Mouse (Mus musculus) kidney, adult 2 months (tissue): ENCODE data around the gene A2m. TPM values are rescaled to one million over a fixed set of nuclear protein-coding genes. Genes with fewer than 3 reads are reported as not detected.
A peak's percentile ranks its signal among the peaks of the same experiment; 100 is the strongest.

Source experiments
- DNase-seq: peaks from one replicate; pipeline ENCODE4 v3.0.0; 2021
- H3K27ac ChIP-seq: fragments of 200-500 bp; 2 replicates; pipeline ENCODE4 v1.5.1; 2012; ENCODE audit warnings: low read depth, low read length, control low read depth, inconsistent platforms; ENCODE audit not compliant: insufficient read depth
- H3K27me3 ChIP-seq: fragments of 200-500 bp; replicated peaks from 2 replicates; pipeline ENCODE4 v1.6.1; 2012; ENCODE audit warnings: mild to moderate bottlenecking, moderate library complexity, low read length, inconsistent platforms; ENCODE audit not compliant: control insufficient read depth, insufficient read depth
- H3K36me3 ChIP-seq: fragments of 200-500 bp; 2 replicates; pipeline ENCODE4 v1.6.1; 2012; ENCODE audit warnings: mild to moderate bottlenecking, moderate library complexity, low read length, inconsistent platforms; ENCODE audit not compliant: control insufficient read depth, insufficient read depth
- H3K4me1 ChIP-seq: fragments of 200-500 bp; 2 replicates; pipeline ENCODE4 v1.6.1; 2011; ENCODE audit warnings: low read length; ENCODE audit not compliant: control insufficient read depth, insufficient read depth
- H3K4me3 ChIP-seq: fragments of 200-500 bp; 2 replicates; pipeline ENCODE4 v1.5.1; 2011; ENCODE audit warnings: mild to moderate bottlenecking, low read depth, low read length, control low read depth; ENCODE audit not compliant: insufficient read depth
- CTCF ChIP-seq: fragments of 200-500 bp; conservative IDR thresholded peaks from 2 replicates; pipeline ENCODE4 v1.5.1; 2011; ENCODE audit warnings: low read depth, mild to moderate bottlenecking, control low read depth, low read length, moderate library complexity, mixed read lengths; ENCODE audit not compliant: insufficient read depth, insufficient read length
- POLR2A ChIP-seq: fragments of 200-500 bp; IDR thresholded peaks from one replicate; pipeline ENCODE4 v1.6.1; 2011; ENCODE audit warnings: low read depth, low read length, control low read depth
- WGBS: fragments of 180-500 bp; shearing (Covaris S2); methylation state at CpG from one replicate; pipeline ENCODE4 v1.1.7; 2018; 5-methylcytosine and 5-hydroxymethylcytosine counted together
- polyA plus RNA-seq: library from polyadenylated mRNA; depleted of rRNA; stranded (reverse); fragments of >200 nt; gene quantifications from 2 replicates; pipeline ENCODE4 v1.2.3, GENCODE M21; 2012; rRNA removed

The A2m gene
- 0.17 and 0.38 TPM in 2 replicates for polyA plus RNA-seq

DNA sequence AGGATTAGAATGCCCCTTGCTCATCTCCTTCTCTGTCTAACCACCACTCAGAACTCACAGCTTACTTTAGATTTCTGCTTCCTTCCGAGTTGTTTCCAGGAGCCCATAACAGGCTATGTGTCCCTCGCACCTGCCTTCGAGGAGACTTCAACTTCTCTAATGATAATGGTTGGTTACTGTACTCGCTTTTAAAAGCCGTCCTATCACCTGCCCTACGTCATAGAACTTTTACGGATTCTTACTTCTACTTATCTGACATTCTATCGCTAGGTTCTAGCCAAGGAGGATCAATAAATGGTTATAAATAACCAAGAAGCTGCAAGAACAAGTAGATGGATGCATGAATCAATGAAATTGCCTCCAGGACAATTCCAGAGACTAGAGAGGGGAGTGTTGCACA, at the start of gene A2m:
Gene A2m, plus strand, starts transcription at position 301 of the 400 bp plus-strand sequence.
- DNase-seq, result no peak
- Histone ChIP-seq H3K27me3 (no peaks in the 10 kb centered on the region), H3K36me3 (no peaks in the 10 kb centered on the region), H3K4me3 (no peak within 1 kb of the TSS), H3K4me1 (no peaks in the 10 kb centered on the region), H3K27ac (no peak within 1 kb of the TSS)
- WGBS, result 87% methylated on average over 8 of the region's 8 CpGs
- TF ChIP-seq CTCF, result no peak
- no peak for TF ChIP-seq POLR2A

DNA sequence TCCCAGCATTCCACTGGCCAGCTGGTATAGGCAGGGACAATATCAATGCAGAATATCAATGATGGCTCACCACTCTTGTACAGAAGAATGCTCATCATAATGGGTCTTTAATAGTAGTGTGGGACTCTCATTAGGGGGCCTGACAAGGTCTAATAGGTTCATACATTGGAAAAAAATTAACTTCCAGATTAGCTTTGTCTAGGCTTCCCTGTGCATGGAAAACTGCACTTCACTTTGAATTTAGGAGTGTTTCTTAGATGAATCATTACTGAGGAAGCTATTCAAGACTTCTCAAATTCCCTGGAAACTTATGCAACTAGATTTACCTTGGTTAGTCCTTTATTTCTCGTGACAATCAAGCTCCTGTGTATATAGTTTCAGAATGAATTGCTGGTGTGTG, 45.0 kb upstream of the A2m start:
- DNase-seq, result no peak
- WGBS, result 18% methylated on average over 1 of the region's 1 CpGs
- TF ChIP-seq CTCF (no peak), POLR2A (no peak)
- H3K4me1 ChIP-seq, result no peaks in the 10 kb centered on the region
- H3K27ac ChIP-seq, result no peak overlapping the region
- H3K4me3 ChIP-seq, result no peak overlapping the region
- no peaks in the 10 kb centered on the region for H3K36me3 ChIP-seq
- no peaks in the 10 kb centered on the region for H3K27me3 ChIP-seq

DNA sequence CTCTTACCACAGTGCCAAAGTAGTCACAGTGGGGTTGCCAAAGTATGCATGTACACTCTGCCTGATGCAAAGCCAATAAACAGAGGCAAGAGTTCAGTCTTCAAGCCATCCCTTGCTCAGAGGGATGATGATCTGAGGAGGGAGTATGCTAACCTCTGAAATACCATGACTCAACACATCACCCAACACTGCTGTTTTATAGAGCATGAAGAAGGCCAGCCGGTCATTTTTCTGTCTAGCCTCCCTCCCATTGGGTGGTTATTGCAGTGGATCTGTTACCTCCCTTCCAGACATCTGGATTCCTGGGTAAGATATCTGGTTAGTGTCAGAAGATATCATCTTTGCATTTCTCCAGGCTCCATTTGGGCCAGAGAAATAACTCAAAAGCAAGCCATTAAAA, 34.2 kb upstream of the A2m start:
- Histone ChIP-seq H3K4me1 (no peaks in the 10 kb centered on the region), H3K36me3 (no peaks in the 10 kb centered on the region), H3K27me3 (no peaks in the 10 kb centered on the region), H3K27ac (no peak overlapping the region), H3K4me3 (no peak overlapping the region)
- no peak for DNase-seq
- TF ChIP-seq POLR2A, result no peak
- no peak for TF ChIP-seq CTCF
- WGBS, result 36% methylated on average over 1 of the region's 1 CpGs

DNA sequence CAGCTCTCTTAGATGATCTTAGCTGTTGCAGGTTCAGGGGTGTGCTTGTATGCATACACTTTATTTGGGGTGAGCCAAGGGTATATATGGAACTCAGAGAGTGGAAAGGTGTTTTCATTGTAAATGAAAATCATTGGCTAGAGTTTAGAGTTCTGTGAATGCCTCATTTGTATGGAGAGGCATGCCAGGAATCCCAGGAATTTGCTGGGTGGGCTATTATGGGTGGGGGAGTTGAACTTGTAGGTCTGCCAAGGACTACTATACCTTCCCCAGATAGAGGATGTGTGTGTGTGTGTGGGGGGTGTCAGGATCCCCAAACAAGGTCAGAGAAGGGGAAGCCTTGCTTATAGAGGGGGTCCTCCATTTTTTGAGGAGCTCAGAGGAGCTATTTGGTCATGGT, 27.3 kb upstream of the A2m start:
- Histone ChIP-seq H3K4me1 (no peaks in the 10 kb centered on the region), H3K36me3 (no peaks in the 10 kb centered on the region), H3K4me3 (no peak overlapping the region), H3K27ac (no peak overlapping the region), H3K27me3 (no peaks in the 10 kb centered on the region)
- no peak for TF ChIP-seq POLR2A
- no peak for TF ChIP-seq CTCF
- DNase-seq, result no peak

DNA sequence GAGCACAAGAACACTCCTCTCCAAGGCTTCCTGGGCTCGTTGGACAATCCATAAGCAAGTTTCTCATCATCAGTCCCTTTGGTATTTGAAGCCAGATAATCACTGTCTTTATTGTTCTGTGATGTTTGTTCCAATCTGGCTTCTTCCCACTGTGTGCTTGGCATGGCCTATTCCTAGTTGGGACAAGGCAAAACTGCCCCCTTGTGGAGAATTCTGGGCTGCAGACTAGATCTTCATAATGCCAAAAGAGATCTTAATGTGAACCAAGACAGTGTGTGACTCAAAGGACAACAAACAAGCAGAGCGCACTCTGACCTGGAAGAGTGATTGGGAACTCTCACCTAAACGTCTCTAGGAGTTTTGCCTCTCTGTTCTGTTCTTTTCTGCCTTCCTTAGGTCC, 23.4 kb upstream of the A2m start:
- 44% methylated on average over 3 of the region's 3 CpGs for WGBS
- DNase-seq, result peak; percentile 24

DNA sequence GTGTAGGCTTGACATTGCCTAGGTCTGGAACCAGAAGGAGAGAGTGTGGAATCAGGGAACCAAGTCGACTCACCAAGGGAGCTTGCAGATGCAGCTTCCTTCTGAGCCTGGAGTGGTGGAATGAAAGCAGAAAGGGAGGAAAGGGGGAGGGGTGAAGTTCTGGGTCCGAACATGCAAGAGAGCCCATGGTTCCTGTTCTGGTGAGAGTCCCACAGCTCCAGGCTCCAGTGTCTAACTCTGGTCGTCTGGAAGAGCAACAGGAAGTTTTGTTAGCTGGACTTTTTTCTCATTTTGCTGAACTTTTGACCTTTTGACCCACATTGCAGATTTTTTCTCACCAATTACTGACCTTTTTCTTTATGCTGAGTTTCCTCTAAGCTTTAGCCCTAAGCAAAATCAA, 17.7 kb upstream of the A2m start:
- DNase-seq, result no peak
- no peaks in the 10 kb centered on the region for H3K4me1 ChIP-seq
- no peaks in the 10 kb centered on the region for H3K36me3 ChIP-seq
- no peaks in the 10 kb centered on the region for H3K27me3 ChIP-seq
- 18% methylated on average over 3 of the region's 3 CpGs for WGBS
- TF ChIP-seq POLR2A (no peak), CTCF (no peak)
- H3K4me3 ChIP-seq, result no peak overlapping the region
- H3K27ac ChIP-seq, result no peak overlapping the region

More for the DNA sequence above, 23.4 kb upstream of the A2m start:
- Histone ChIP-seq H3K27me3 (no peaks in the 10 kb centered on the region), H3K36me3 (no peaks in the 10 kb centered on the region), H3K4me3 (no peak overlapping the region), H3K27ac (no peak overlapping the region), H3K4me1 (no peaks in the 10 kb centered on the region)
- TF ChIP-seq CTCF (peak; percentile 47), POLR2A (no peak)

DNA sequence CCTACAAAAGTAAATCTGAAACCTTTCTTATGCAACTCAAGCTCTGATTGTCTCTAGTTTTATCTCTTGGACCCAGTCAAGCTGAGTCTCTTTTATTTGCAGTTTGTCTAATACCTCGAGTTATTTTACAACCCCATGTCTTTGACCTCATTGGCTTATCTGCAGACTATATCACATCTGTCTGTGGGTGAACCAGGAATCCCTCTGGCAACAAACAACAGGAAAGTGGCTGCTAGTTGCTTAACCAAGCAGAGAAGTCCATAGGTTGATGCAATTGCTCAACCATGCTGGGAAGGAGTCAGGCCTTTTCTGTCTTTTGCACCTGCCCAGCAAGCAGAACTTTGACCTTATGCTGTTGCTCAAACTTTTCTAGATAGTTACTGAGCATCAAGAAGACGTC, 12.7 kb upstream of the A2m start:
- peak; percentile 5 for DNase-seq
- H3K27ac ChIP-seq, result no peak overlapping the region

DNA sequence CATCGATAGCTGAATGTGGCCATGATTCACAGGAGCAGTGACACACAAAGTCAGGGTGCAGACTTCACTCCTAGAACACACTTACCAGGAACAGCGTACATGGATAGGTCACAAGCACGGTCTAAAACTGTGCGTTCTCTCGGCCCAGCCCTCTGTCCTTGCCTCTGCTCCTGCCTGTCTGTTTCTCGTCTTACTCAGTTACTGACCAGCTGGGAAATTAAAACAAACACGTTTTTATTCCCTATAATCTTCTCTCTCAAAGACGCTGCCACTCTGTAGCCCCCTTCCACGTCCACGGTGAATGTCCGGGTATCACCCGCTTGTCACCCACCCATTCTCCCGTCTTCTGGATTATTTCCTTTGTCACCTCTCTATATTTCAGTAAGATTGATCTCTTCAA, 656 bp upstream of the A2m start:
- H3K27ac ChIP-seq, result no peak overlapping the region
- H3K36me3 ChIP-seq, result no peaks in the 10 kb centered on the region
- H3K4me3 ChIP-seq, result no peak overlapping the region
- H3K4me1 ChIP-seq, result no peaks in the 10 kb centered on the region
- no peak for DNase-seq
- WGBS, result 50% methylated on average over 13 of the region's 13 CpGs
- H3K27me3 ChIP-seq, result no peaks in the 10 kb centered on the region
- no peak for TF ChIP-seq POLR2A
- TF ChIP-seq CTCF, result no peak

More for the DNA sequence above, 12.7 kb upstream of the A2m start:
- no peak for TF ChIP-seq CTCF
- TF ChIP-seq POLR2A, result no peak
- Histone ChIP-seq H3K27me3 (no peaks in the 10 kb centered on the region), H3K4me1 (no peaks in the 10 kb centered on the region), H3K36me3 (no peaks in the 10 kb centered on the region), H3K4me3 (no peak overlapping the region)
- 25% methylated on average over 2 of the region's 2 CpGs for WGBS
